Mouse (Mus musculus) layer of hippocampus, postnatal 14 days (tissue): ENCODE results near the gene Rere. TPM values are rescaled to one million over a fixed set of nuclear protein-coding genes. Genes with fewer than 3 reads are reported as not detected.

Source experiments
- DNase-seq, 2 experiments: peaks; one replicate each; pipeline ENCODE4 v3.0.0; 2021 to 2022; ENCODE audit warnings: low spot score in 2 of 2, mixed read lengths in 1 of 2
- total RNA-seq, 2 experiments: library from RNA; stranded (reverse); gene quantifications; 2 replicates each; pipeline ENCODE4 v1.2.3; 2021

Rere gene
- total RNA-seq, 2 experiments from 2014 or later: 118 to 127 TPM

DNA sequence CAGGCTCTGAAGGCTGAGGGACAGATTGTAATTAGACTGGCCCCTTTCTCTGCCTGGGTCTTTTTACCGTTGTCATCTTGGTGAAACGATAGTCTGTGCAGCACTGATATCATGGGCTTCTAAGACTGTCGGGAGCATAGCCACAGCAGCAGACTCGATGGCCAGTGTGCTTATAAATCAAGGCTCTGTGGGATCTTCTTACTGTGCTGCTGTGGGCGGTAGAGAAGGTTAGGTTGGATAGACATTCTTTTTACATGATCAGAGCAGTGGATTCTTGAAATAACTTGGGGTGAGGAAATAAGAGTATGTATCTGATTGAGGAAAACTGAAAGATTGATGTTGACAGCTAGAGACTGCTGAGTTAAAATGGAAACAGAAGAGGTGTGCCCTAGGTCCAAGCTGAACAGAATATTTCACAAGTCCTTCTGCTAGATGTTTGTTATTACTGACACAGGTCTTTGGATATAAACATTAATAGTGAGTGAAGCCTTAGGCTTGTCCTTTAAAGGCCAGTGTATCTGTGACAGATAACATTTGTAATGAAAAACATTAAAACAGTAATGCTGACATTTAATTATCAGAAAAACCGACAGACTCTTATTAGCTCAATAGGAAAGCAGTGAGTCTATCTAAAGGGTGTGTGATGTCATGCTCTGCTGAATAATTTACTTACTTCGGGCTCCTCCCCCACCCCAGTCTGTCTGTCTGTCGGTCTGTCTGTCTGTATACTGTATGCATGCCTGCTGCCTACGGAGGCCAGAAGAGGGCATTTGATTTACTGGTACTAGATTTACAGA lies 93.4 kb downstream of the Rere start:
- peak in 1 of 2 experiments; percentile 15 for DNase-seq

GRCm38 (mm10) chr4:150375448-150375935 lies 94.0 kb downstream of the Rere start:
- DNase-seq: peak in 1 of 2 experiments; percentile 26

- no peak for DNase-seq
Observed at GRCm38 (mm10) chr4:150379313-150379712, 97.9 kb downstream of the Rere start.

GRCm38 (mm10) chr4:150379772-150380171 lies 98.3 kb downstream of the Rere start:
- DNase-seq: no peak

GRCm38 (mm10) chr4:150380273-150380672 lies 98.8 kb downstream of the Rere start:
- DNase-seq: no peak

DNA sequence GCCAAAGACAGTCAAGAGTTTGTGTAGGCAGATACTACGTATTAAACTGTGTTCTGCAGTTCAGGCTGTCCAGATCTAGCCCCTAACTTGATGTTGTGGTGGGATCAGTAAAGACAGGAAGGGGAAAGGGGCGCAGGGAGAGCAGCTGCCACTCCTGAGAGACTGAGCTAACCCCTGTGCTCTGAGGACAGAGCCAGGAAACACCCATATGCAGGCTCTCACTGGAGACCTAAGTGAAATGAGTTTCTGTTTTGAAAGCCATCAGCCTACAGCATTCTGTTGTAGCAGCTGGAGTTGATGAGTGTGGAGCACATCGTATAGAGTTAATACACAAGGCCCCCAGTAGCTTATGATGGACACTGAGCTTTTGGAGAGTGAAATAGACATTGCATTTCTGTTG lies 101.1 kb downstream of the Rere start:
- no peak for DNase-seq

GRCm38 (mm10) chr4:150384405-150384804 lies 103.0 kb downstream of the Rere start:
- no peak for DNase-seq

DNA sequence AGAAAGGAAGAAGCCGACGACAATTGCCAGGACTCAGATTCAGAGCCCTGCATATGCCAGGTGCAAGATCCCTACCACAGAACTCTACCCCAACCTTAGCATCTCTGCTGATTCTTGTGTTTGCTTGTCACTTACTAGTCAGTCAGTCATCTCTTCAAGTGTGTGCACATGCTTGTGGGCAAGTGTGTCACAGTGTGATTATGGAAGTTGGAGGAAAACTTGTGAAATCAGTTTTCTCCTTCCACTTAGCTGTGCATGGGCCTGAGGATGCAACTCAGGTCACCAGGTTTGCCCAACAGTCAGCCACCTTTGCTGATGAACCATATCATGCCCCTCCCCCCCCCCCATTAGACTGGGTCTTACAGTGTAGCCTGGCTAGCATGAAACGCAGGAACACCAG lies 103.5 kb downstream of the Rere start:
- no peak for DNase-seq

GRCm38 (mm10) chr4:150388518-150388917 lies 107.1 kb downstream of the Rere start:
- DNase-seq: no peak

- DNase-seq: no peak
Observed at GRCm38 (mm10) chr4:150393607-150394006, 112.2 kb downstream of the Rere start.

GRCm38 (mm10) chr4:150394091-150394490 lies 112.6 kb downstream of the Rere start:
- DNase-seq: no peak

DNA sequence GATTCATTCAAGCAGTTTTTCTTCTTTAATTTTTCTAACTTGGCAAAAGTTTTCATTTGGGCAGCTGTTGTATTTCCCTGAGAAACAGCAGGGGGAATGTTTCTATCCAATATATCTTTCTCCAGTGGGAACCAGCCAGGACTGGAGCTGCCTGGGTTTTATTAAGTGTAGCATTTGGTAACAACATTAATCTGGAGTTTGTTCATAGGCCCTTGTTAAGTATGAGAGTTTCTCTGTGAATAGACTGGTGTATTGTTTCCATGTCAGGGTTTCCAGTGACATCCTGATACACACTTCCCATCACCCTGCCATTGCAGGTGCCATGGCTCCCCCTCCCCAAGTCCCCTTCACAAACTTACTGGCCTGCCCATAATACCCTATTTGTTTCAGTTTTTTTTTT lies 114.9 kb downstream of the Rere start:
- no peak for DNase-seq

DNA sequence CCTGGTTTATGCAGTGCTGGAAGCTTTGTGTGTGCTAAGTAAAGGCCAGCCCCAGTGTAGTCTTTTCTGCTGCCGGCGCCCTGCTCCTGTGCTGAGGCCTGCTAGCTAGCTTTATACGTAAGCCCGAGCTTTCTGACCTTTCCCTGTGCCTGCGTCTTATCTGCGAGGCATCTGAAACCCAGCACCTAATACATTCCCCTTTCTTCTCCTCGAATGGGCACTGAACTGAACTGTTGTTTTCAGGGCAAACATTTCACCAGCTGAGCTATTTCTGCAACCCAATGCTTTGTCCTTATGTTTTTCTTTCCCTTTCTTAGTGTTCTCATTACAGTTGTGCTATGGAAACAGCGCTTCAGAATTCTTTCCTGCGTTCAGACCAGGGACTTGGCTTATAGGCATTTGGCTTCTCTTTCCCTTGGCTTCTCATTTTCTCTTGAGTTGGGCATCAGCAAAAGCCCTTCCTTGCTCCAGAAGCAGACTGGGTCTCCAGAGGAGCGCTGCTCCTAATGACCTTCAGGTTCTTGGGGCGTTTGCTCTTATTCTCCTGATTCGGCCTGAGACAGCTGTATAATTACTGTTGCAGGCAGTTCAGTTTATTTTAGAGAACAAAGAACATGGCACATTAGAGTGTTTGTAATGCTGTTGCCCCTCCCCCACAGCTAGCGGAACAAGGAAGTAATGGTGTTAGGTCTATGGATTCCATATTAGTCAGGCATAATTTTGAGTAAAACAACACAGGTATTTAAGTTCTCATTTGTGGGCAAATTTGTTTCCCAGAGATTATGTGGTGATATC lies 115.6 kb downstream of the Rere start:
- DNase-seq: no peak

DNA sequence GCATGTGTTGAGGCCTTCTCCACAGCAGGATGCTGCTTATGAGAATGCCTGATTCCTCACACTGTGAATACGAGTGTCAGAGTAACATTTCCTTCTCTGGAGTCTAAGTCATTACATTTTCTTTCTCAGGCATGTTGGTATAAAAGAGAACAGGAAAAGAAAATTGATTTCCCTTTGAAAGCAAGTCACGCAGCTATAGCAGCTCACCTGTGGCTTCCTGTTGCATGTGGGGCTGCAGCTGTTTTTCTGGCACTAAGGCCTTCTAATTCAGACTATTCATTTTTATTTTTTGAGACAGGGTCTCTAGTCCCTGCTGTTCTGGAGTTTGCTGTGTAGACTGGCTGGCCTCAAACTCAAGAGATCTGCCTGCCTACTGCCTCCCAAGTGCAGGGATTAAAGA lies 117.6 kb downstream of the Rere start:
- no peak for DNase-seq

DNA sequence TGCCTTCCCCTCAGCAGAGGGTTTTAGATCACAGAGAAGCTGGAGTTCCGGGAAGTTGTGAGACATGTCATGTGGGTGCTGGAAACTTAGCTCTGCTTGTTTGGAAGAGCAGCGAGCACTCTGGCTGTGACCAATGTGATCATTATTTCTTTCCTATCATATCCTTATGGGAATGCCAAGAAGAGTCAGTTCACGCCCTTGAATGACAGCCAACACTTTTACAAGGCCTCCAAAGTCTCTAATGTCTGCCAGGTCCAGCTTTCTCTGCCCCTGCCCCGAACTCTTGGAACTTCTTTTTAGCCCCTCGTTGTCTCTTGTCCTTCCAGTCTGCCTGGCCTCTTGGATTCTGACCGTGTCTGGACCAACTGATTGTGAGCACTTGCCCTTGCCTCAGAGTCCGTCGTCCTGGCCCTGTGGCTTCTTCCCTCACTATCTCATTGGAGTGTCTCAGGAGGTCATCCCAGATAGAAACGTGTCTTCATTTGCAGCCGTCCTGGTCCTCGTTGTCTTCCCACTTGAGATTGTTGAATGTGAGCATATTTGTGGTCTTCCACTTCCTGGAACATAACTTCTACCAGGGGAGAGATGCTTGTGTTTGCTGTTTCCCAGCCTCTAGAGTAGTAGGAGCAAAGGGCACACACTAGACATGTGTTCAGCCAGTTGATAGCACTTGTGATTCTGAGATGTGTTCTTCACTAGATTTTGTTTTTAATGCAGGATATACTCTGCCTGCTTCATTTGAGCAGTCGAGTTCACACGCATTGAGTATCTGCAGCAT lies 120.6 kb downstream of the Rere start:
- no peak for DNase-seq

GRCm38 (mm10) chr4:150402608-150402985 lies 121.2 kb downstream of the Rere start:
- peak in 1 of 2 experiments; percentile 60 for DNase-seq

GRCm38 (mm10) chr4:150403941-150404340 lies 122.5 kb downstream of the Rere start:
- DNase-seq: no peak

DNA sequence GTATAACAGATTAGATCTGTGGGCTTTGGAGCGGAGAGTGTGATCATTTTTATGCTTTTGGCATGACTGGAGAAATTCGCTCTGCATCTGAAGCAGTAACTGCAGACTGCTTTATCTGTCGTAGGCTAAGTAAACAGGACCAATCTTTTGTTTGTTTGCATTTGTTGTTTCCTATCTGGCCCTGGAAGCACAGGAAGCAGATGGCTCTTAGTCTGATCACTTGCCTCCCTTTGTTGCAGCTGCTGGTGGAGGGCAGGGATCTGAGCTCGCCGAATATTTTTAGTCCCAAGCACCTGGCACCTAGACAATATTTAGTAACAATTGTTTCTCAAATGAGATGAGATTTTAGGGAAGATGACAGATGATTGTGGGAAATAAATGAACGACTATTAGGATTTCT lies 123.1 kb downstream of the Rere start:
- peak in 1 of 2 experiments; percentile 58 for DNase-seq

GRCm38 (mm10) chr4:150405786-150406185 lies 124.3 kb downstream of the Rere start:
- DNase-seq: no peak

- DNase-seq: no peak
Observed at GRCm38 (mm10) chr4:150406320-150406719, 124.9 kb downstream of the Rere start.

DNA sequence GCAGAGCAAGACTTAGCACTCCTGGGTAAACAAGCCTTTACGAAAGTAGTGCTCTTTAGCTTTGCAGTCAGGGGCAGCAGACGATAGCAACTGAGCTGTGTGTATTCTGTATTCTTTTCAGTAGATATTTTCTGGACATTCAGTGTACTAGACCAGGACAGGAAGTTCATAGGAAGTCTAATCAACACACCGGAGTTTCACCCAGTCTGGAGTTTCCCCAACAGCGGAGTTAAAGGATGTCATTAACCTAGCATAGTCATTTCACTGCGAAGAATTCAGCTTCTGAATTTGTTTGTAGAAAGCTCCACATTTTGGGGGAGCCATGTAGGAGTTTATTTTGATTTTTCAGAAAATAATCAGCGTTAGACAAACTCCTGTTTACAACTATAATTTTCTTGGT lies 125.4 kb downstream of the Rere start:
- DNase-seq: no peak
